Mouse (Mus musculus): ENCODE measurements around the gene Gpr19.
A peak's percentile ranks its signal among the peaks of the same experiment; 100 is the strongest.

GRCm38 (mm10) chr6:134928096-134928888 lies 29.9 kb upstream of the Gpr19 start:
- TF ChIP-seq CTCF (IDR thresholded peaks at IDR 0.05; ENCODE audit: control insufficient read depth, insufficient read depth, low read length) (no peak), POLR2A (IDR thresholded peaks at IDR 0.05; ENCODE audit: borderline replicate concordance, control insufficient read depth, low read depth, low read length) (peak; percentile 70)

Data from bone marrow, adult 2 months (tissue).